Mouse (Mus musculus) gastrocnemius, adult 8-10 months (tissue): Measurements from ENCODE around the gene Lfng. TPM values are rescaled to one million over a fixed set of nuclear protein-coding genes. Genes with fewer than 3 reads are reported as not detected.

Experiments
- DNase-seq, 2 experiments: peaks; one replicate each; pipeline ENCODE4 v3.0.0; 2022; ENCODE audit warnings: low spot score in 2 of 2
- total RNA-seq, 4 experiments: library from RNA; stranded (reverse); gene quantifications; 2 replicates each; pipeline ENCODE4 v1.2.4; 2022

Lfng gene
- total RNA-seq: 1 to 10 TPM; 2.0 to 2.9 (median 2.4) TPM

GRCm38 (mm10) chr5:140607001-140607835 lies at the start of gene Lfng:
TSS of gene Lfng (plus strand) at chr5:140607320.
- DNase-seq: peak; percentile 80 to 82

GRCm38 (mm10) chr5:140562601-140563000 lies 44.5 kb upstream of the Lfng start:
- DNase-seq: no peak

- DNase-seq: no peak
These were observed 42.2 kb upstream of the Lfng start, which contains the start of gene Grifin for GRCm38 (mm10) chr5:140564896-140565295. TSS of gene Grifin (minus strand) at chr5:140565071.

GRCm38 (mm10) chr5:140565451-140565850 lies 41.7 kb upstream of the Lfng start:
- peak; percentile 46 to 67 for DNase-seq

GRCm38 (mm10) chr5:140565856-140566255 lies 41.3 kb upstream of the Lfng start:
- peak in 1 of 2 experiments; percentile 29 for DNase-seq

GRCm38 (mm10) chr5:140566271-140566670 lies 40.8 kb upstream of the Lfng start:
- no peak for DNase-seq

GRCm38 (mm10) chr5:140567321-140567720 lies 39.8 kb upstream of the Lfng start:
- DNase-seq: peak; percentile 45 to 58

- no peak for DNase-seq
These were observed 39.4 kb upstream of the Lfng start for GRCm38 (mm10) chr5:140567751-140568150.

- DNase-seq: peak; percentile 26 to 40
These were observed 38.7 kb upstream of the Lfng start for GRCm38 (mm10) chr5:140568321-140568970.

- DNase-seq: no peak
These were observed 38.0 kb upstream of the Lfng start for GRCm38 (mm10) chr5:140569032-140569595.

- DNase-seq: no peak
These were observed 36.8 kb upstream of the Lfng start for GRCm38 (mm10) chr5:140570223-140570870.

- DNase-seq: no peak
These were observed 35.9 kb upstream of the Lfng start for GRCm38 (mm10) chr5:140571201-140571600.

- peak; percentile 86 to 89 for DNase-seq
These were observed 35.4 kb upstream of the Lfng start for GRCm38 (mm10) chr5:140571673-140572072.

- DNase-seq: peak; percentile 48 to 59
These were observed 34.5 kb upstream of the Lfng start for GRCm38 (mm10) chr5:140572611-140573010.

GRCm38 (mm10) chr5:140575381-140575866 lies 31.7 kb upstream of the Lfng start:
- DNase-seq: peak; percentile 21 to 44

GRCm38 (mm10) chr5:140579221-140579620 lies 27.9 kb upstream of the Lfng start:
- DNase-seq: no peak

GRCm38 (mm10) chr5:140579771-140580170 lies 27.3 kb upstream of the Lfng start:
- DNase-seq: no peak

- DNase-seq: no peak
These were observed 25.6 kb upstream of the Lfng start for GRCm38 (mm10) chr5:140581569-140581968.

- peak in 1 of 2 experiments; percentile 58 for DNase-seq
These were observed 24.0 kb upstream of the Lfng start for GRCm38 (mm10) chr5:140582995-140583731.

GRCm38 (mm10) chr5:140583732-140584368 lies 23.3 kb upstream of the Lfng start:
- no peak for DNase-seq
